Mouse (Mus musculus) retina, embryonic 14.5 days (tissue): ENCODE data around the gene Rnf181.

ENCODE experiments used
- DNase-seq: peaks from one replicate; pipeline ENCODE4 v3.0.0-alpha.2; 2015; ENCODE audit warnings: low spot score

Gene Rnf181

DNA sequence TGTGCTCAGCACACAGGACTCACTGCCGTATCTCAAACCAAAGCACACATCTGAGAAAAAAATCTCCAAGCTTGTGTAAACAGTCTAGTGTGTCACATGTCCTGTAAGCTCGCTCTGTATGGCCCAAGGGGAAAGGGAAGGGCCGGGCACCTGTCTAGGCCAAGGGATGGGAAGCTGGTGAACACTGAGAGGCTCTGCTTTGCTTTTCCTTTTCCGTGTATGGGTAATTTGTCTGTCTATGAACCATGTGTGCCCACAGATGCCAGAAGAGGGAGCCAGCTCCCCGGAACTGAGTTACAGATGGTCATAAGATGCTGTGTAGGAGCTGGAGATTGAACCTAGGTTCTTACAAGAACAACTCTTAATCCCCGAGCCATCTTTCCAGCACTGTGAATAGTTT lies 40.5 kb downstream of the Rnf181 start:
- no peak for DNase-seq

DNA sequence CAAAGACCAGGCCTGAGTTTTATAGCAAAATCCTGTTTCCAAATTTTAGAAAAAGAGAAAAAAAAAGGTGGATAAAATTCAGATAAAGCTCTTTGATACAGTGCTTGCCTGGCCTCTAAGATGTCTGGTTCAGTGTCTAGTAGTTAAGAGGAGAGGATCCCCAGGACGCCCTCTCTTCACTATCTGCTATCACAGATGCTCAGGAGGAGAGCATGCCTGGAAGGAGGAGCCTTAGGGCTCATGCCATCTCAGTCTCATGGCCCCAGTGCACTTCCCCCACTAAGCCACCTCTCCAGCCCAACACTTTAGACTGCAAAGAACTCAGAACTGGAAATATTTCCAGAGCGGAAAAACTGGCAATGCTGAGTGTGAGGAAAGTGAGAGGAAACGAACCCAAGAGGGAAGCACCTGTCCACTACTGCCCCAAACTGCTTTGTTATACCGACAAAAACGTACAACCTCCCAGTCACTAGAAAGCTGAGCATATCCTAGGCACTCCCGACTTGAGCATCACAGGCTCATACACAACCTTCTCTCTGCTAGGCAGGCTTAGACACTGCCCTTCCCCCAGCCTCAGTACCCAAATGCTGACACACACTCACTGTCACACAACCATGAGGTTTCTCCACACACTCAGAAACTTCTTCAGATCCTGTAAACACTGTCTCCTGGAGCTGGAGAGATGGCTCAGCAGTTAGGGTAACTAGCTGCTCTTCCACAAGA lies 42.8 kb downstream of the Rnf181 start:
- DNase-seq = no peak

DNA sequence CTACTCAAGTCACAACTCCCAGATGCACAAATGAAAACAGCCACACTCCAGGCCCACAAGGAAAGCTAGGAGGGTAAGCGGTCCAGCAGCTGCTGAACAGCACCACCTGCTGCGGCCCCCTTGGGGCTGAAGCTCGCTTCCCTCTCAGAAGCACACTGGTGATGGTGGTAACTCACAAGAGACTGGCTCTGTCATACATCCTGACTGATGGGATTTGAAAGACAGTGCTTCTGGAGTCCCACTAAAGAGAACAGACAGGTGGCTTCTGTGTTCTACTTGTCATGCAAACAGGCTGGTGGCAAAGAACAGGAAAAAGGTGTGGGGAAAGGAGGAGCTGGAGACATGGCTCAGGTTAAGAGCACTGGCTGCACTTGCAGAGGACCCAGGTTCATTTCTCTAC lies 43.8 kb downstream of the Rnf181 start:
- DNase-seq = no peak

DNA sequence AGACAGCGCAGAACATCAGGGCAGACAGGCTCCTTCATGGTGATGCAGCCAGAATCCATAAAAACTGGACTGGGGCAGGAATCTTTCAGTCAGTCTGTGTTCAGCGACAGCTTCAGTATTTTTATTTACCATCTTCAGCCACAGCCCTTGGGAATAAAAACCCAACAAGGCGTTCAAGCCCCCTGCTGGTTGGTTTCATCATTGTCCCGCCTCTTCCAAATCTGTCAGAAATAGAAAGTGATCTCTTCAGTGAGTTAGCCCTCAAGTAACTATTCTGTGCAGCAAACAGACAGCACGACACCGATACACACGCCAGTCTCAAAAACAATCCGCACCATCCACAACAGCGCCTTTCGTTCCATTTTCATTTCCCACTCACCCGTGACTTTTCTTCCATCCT lies 47.7 kb downstream of the Rnf181 start:
- DNase-seq = no peak

DNA sequence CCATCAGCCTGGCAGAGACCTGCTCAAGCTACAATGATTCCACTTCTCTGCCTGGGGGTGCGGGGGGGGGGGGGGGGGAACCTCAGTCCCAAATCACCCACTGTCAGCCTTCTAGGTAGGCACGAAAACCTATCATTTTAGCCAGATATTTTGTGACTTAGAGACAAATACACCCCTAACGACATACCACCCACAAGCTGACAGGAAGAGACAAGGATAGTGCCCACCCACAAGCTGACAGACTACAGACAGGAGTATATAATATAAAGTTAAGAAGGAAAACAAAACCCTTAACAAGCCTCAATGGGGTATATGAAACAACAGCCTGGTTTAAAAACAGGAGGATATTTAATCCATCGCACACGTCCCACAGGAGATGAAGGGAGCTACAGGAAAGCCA lies 48.3 kb downstream of the Rnf181 start:
- DNase-seq = no peak

DNA sequence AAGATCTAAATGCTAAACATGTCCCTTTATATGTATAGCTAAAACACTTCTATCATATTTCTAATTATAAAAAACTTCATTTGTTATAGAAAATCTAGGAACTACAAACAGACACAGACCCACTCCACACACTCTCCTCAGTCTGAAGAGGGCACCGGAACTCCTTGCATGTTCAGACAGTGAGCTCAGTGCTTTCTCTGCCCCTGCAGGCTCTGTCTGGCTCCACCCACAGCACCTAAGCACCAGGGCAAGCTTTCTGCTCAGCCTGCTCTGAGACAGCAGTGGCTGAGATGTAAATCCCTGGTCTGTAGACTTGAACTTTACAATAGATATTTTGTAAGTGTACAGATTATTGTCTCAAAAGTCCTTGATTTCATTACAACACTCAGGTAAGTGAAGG lies 50.7 kb downstream of the Rnf181 start:
- DNase-seq = no peak

DNA sequence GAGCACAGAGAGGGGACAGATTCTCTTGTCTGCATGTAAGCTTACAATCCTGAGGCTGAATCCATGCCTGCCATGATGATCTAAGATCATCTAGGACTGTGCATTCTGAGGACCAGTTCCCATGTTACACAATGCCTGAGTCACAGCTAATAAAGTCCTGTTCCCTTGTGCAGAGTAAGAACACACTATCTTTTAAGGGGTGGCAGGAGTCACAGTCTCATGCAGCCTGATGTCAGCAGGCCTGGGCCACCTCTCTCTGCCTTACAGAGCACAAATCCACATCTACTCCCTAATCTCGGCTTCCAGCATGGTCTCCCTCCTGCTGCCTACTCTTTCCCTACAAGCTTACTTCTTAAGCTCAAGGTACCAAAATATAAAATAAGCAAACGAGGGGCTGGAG lies 51.4 kb downstream of the Rnf181 start:
- no peak for DNase-seq

DNA sequence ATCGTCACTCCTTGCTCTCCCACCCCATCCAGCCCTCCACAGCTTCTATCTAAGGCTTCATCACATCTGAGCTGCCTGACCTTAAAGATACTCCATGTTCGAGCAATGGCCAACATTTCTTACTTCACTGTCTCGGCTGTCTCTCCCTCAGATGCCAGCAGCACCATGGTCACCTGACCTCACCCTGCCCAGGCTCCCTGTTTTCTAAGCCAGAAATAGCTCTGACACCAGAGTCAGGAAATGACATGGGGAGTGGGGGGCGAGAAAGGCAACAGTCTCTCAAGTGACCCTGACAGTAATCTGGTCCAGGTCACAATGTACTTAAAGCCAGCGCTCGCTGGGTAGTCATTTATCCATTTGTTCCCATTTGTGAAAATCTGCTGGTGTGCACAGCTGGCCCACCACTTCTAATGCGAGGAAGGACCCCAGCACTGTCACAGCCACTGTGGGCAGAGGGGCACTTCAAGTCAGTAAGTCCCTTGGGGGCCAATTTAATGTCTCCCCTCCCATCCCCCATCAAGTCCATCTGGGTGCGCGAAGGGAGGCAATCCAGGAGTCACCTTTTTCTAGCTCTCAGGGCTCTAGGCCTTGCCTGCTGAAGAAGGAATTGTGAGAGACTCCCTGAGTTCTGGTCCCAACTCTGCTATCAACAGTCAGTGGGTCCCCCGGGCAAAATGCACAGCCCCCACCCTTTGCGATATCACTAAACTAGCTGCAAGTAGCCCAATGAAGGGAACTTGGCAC lies 53.5 kb downstream of the Rnf181 start:
- no peak for DNase-seq

DNA sequence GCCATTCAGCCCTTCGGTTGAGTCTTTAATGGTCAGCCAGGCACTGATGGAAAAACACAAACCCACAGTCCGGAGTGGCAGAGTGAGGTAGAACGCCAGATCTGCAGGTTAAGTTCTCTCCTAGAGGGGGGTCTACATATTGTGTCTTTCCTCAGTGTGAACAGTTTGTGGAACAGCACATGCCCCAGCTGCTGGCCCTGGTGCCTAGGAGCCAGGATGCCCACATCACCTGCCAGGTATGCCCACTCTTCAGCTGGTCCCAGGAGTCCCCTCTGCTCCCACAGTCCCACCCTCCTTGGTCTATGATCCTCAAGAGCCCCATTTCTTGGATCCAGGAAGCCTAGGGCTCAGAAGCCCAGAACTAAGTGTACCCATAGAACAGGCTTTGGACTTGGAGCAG lies 54.6 kb downstream of the Rnf181 start:
- no peak for DNase-seq
